In genomic region chr2:145905156-145905555, GRCm38 (mm10) we compare ENCODE assay signal across 12 mouse cellular contexts. TPM values are rescaled to one million over a fixed set of nuclear protein-coding genes. Genes with fewer than 3 reads are reported as not detected.
DNase-seq lines count a peak whose midpoint lies in the region; ATAC-seq and TF ChIP-seq lines count a peak whose summit lies in the region.
"Had no signal": no experiment of that assay in that cellular context is flagged by ENCODE, and none has a peak within 500 bp of the region (broad histone marks: within the 10 kb centered on the region; RNA-seq: fewer than 3 reads in every experiment).

No protein-coding gene starts in this region.

- no peak for TF ChIP-seq CTCF in E14TG2a.4 (conservative IDR thresholded peaks at IDR 0.05; ENCODE audit: low read length)

- no peaks in the 10 kb centered on the region for H3K27me3 ChIP-seq in embryonic facial prominence, embryonic 13.5 days
- H3K27me3 ChIP-seq in embryonic facial prominence, embryonic 10.5 days (replicated peaks; ENCODE audit: low read depth, poor library complexity, severe bottlenecking): no peaks in the 10 kb centered on the region
- no peaks in the 10 kb centered on the region for H3K27me3 ChIP-seq in limb, embryonic 12.5 days
- H3K27me3 ChIP-seq in limb, embryonic 10.5 days (ENCODE audit: low read depth, poor library complexity, severe bottlenecking): no peaks in the 10 kb centered on the region
- no peaks in the 10 kb centered on the region for H3K27me3 ChIP-seq in E14TG2a.4 (ENCODE audit: insufficient read depth, low read length)
- no peaks in the 10 kb centered on the region for H3K27me3 ChIP-seq in liver, embryonic 13.5 days
- H3K27me3 ChIP-seq in kidney, embryonic 14.5 days (ENCODE audit: control insufficient read depth, insufficient read depth, low read length): no peaks in the 10 kb centered on the region
- H3K27me3 ChIP-seq: liver, embryonic 15.5 days had no signal

- no peak overlapping the region for H3K4me3 ChIP-seq in embryonic facial prominence, embryonic 13.5 days
- no peak overlapping the region; the same call in 1 of the 2 replicates for H3K4me3 ChIP-seq in embryonic facial prominence, embryonic 10.5 days
- H3K4me3 ChIP-seq in limb, embryonic 12.5 days (replicated peaks): no peak overlapping the region
- no peak overlapping the region for H3K4me3 ChIP-seq in limb, embryonic 10.5 days
- H3K4me3 ChIP-seq in E14TG2a.4 (replicated peaks; ENCODE audit: low read length): peak overlapping the region; percentile 95
- no peak overlapping the region for H3K4me3 ChIP-seq in liver, embryonic 13.5 days (replicated peaks)
- no peak overlapping the region for H3K4me3 ChIP-seq in kidney, embryonic 14.5 days (ENCODE audit: low read length)

- no peak for DNase-seq in embryonic facial prominence, embryonic 10.5 days (ENCODE audit: low spot score)
- DNase-seq in limb, embryonic 10.5 days (ENCODE audit: low spot score): no peak
- no peak for DNase-seq in liver, embryonic 13.5 days
- DNase-seq in ovary, postnatal 36 days (ENCODE audit: low spot score): no peak
- DNase-seq: gastrocnemius, postnatal 10 days; thymus, postnatal 36 days had no signal

- no peaks in the 10 kb centered on the region for H3K9me3 ChIP-seq in embryonic facial prominence, embryonic 13.5 days
- no peaks in the 10 kb centered on the region for H3K9me3 ChIP-seq in embryonic facial prominence, embryonic 10.5 days
- no peaks in the 10 kb centered on the region for H3K9me3 ChIP-seq in limb, embryonic 12.5 days
- H3K9me3 ChIP-seq in limb, embryonic 10.5 days (replicated peaks): no peaks in the 10 kb centered on the region
- H3K9me3 ChIP-seq in E14TG2a.4 (ENCODE audit: low read length): no peaks in the 10 kb centered on the region
- no peaks in the 10 kb centered on the region for H3K9me3 ChIP-seq in liver, embryonic 13.5 days (replicated peaks)
- no peaks in the 10 kb centered on the region for H3K9me3 ChIP-seq in kidney, embryonic 14.5 days (ENCODE audit: control insufficient read depth, low read length)
- H3K9me3 ChIP-seq: liver, embryonic 15.5 days had no signal

- H3K36me3 ChIP-seq in embryonic facial prominence, embryonic 13.5 days: peaks cover 23% of the 10 kb centered on the region
- peaks cover 47% of the 10 kb centered on the region for H3K36me3 ChIP-seq in embryonic facial prominence, embryonic 10.5 days (replicated peaks)
- peaks cover 31% of the 10 kb centered on the region for H3K36me3 ChIP-seq in limb, embryonic 12.5 days
- peaks cover 40% of the 10 kb centered on the region for H3K36me3 ChIP-seq in limb, embryonic 10.5 days
- peaks cover 44% of the 10 kb centered on the region for H3K36me3 ChIP-seq in E14TG2a.4 (ENCODE audit: insufficient read depth, low read length)
- peaks cover 21% of the 10 kb centered on the region for H3K36me3 ChIP-seq in liver, embryonic 13.5 days
- peaks cover 17% of the 10 kb centered on the region for H3K36me3 ChIP-seq in kidney, embryonic 14.5 days (ENCODE audit: control insufficient read depth, insufficient read depth, low read length)

- H3K27ac ChIP-seq in embryonic facial prominence, embryonic 13.5 days: no peak overlapping the region
- H3K27ac ChIP-seq in embryonic facial prominence, embryonic 10.5 days (replicated peaks): no peak overlapping the region
- H3K27ac ChIP-seq in limb, embryonic 12.5 days: no peak overlapping the region
- H3K27ac ChIP-seq in limb, embryonic 10.5 days: no peak overlapping the region
- no peak overlapping the region for H3K27ac ChIP-seq in liver, embryonic 13.5 days
- H3K27ac ChIP-seq in kidney, embryonic 14.5 days (ENCODE audit: low read depth, low read length): no peak overlapping the region
- H3K27ac ChIP-seq: liver, embryonic 15.5 days had no signal

- peak overlapping the region; percentile 70; the same call in 1 of the 2 replicates for H3K4me2 ChIP-seq in embryonic facial prominence, embryonic 13.5 days
- peak overlapping the region; percentile 62; the same call in 1 of the 2 replicates for H3K4me2 ChIP-seq in limb, embryonic 12.5 days
- peak overlapping the region; percentile 73; the same call in 1 of the 2 replicates for H3K4me2 ChIP-seq in liver, embryonic 13.5 days
- H3K4me2 ChIP-seq in kidney, embryonic 14.5 days (replicated peaks; ENCODE audit: low read depth, low read length): no peak overlapping the region

- no peak for ATAC-seq in embryonic facial prominence, embryonic 13.5 days (ENCODE audit: insufficient number of reproducible peaks, insufficient read depth, low FRiP score, low TSS enrichment, low read depth)
- no peak for ATAC-seq in limb, embryonic 12.5 days (ENCODE audit: insufficient number of reproducible peaks, insufficient read depth, low FRiP score, low TSS enrichment, low read depth)
- ATAC-seq in liver, embryonic 13.5 days (ENCODE audit: low read depth): no peak
- ATAC-seq in kidney, embryonic 14.5 days (ENCODE audit: low FRiP score, low TSS enrichment): no peak

- H3K4me1 ChIP-seq in embryonic facial prominence, embryonic 13.5 days: peaks cover 20% of the 10 kb centered on the region
- peaks cover 24% of the 10 kb centered on the region for H3K4me1 ChIP-seq in embryonic facial prominence, embryonic 10.5 days
- H3K4me1 ChIP-seq in limb, embryonic 12.5 days (replicated peaks): peaks cover 16% of the 10 kb centered on the region
- peaks cover 20% of the 10 kb centered on the region for H3K4me1 ChIP-seq in limb, embryonic 10.5 days
- H3K4me1 ChIP-seq in E14TG2a.4 (replicated peaks; ENCODE audit: low read depth, low read length): peaks cover 60% of the 10 kb centered on the region
- H3K4me1 ChIP-seq in liver, embryonic 13.5 days (replicated peaks): peaks cover 25% of the 10 kb centered on the region
- peaks cover 8% of the 10 kb centered on the region; the same call in 1 of the 2 replicates for H3K4me1 ChIP-seq in kidney, embryonic 14.5 days (ENCODE audit: control insufficient read depth, insufficient read depth, low read length)

- H3K9ac ChIP-seq in embryonic facial prominence, embryonic 13.5 days: no peak overlapping the region
- H3K9ac ChIP-seq in limb, embryonic 12.5 days (replicated peaks): no peak overlapping the region
- H3K9ac ChIP-seq in liver, embryonic 13.5 days: no peak overlapping the region
- H3K9ac ChIP-seq in kidney, embryonic 14.5 days (ENCODE audit: low read depth, low read length): no peak overlapping the region
- H3K9ac ChIP-seq: liver, embryonic 15.5 days had no signal

- WGBS in embryonic facial prominence, embryonic 13.5 days: 85% methylated on average over 6 of the region's 6 CpGs
- 88% methylated on average over 6 of the region's 6 CpGs for WGBS in embryonic facial prominence, embryonic 10.5 days
- 82% methylated on average over 6 of the region's 6 CpGs for WGBS in limb, embryonic 12.5 days
- 85% methylated on average over 6 of the region's 6 CpGs for WGBS in limb, embryonic 10.5 days
- WGBS in liver, embryonic 13.5 days (ENCODE audit: insufficient replicate concordance): 69% methylated on average over 6 of the region's 6 CpGs
- 83% methylated on average over 6 of the region's 6 CpGs for WGBS in kidney, embryonic 14.5 days

RNA-seq across cellular contexts. Expression of gene Naa20, which starts 3.3 kb away (rescaled TPM):
- 168 and 193 TPM in 2 replicates for polyA plus RNA-seq in embryonic facial prominence, embryonic 13.5 days (2015; fragmentation: Nextera tagmentation; extraction: Ambion mirVana)
- 160 and 162 TPM in 2 replicates for polyA plus RNA-seq in embryonic facial prominence, embryonic 10.5 days (2016; fragmentation: Nextera tagmentation; extraction: Ambion mirVana)
- polyA plus RNA-seq in limb, embryonic 12.5 days (2016; fragmentation: Nextera tagmentation; extraction: Ambion mirVana): 156 and 160 TPM in 2 replicates
- polyA plus RNA-seq in limb, embryonic 10.5 days (2016; fragmentation: Nextera tagmentation; extraction: Ambion mirVana): 152 and 153 TPM in 2 replicates
- 76.7 and 82.1 TPM in 2 replicates for polyA plus RNA-seq in liver, embryonic 13.5 days (2015; fragmentation: Nextera tagmentation; extraction: Ambion mirVana)
- polyA plus RNA-seq in kidney, embryonic 14.5 days (2014; fragmentation: Nextera tagmentation; extraction: Ambion mirVana): 205 and 206 TPM in 2 replicates

RNA-seq across cellular contexts. Expression of gene Cfap61, which starts 29.4 kb away (rescaled TPM):
- 0.31 and 0.78 TPM in 2 replicates for polyA plus RNA-seq in embryonic facial prominence, embryonic 13.5 days (2015; fragmentation: Nextera tagmentation; extraction: Ambion mirVana)
- polyA plus RNA-seq in embryonic facial prominence, embryonic 10.5 days (2016; fragmentation: Nextera tagmentation; extraction: Ambion mirVana): 0.93 and 0.98 TPM in 2 replicates
- 0.21 and 1.2 TPM in 2 replicates for polyA plus RNA-seq in limb, embryonic 12.5 days (2016; fragmentation: Nextera tagmentation; extraction: Ambion mirVana)
- 0.28 and 0.88 TPM in 2 replicates for polyA plus RNA-seq in limb, embryonic 10.5 days (2016; fragmentation: Nextera tagmentation; extraction: Ambion mirVana)
- 0.10 and 0.17 TPM in 2 replicates for polyA plus RNA-seq in liver, embryonic 13.5 days (2015; fragmentation: Nextera tagmentation; extraction: Ambion mirVana)
- 0.49 and 0.73 TPM in 2 replicates for polyA plus RNA-seq in kidney, embryonic 14.5 days (2014; fragmentation: Nextera tagmentation; extraction: Ambion mirVana)
- polyA plus RNA-seq: erythroblast, embryonic 14.5 days; liver, embryonic 15.5 days had no signal

RNA-seq across cellular contexts. Expression of gene Crnkl1, which starts 29.7 kb away (rescaled TPM):
- polyA plus RNA-seq in embryonic facial prominence, embryonic 13.5 days (2015; fragmentation: Nextera tagmentation; extraction: Ambion mirVana): 33.8 and 34.8 TPM in 2 replicates
- polyA plus RNA-seq in embryonic facial prominence, embryonic 10.5 days (2016; fragmentation: Nextera tagmentation; extraction: Ambion mirVana): 37.7 and 38.9 TPM in 2 replicates
- 36.1 and 38.4 TPM in 2 replicates for polyA plus RNA-seq in limb, embryonic 12.5 days (2016; fragmentation: Nextera tagmentation; extraction: Ambion mirVana)
- polyA plus RNA-seq in limb, embryonic 10.5 days (2016; fragmentation: Nextera tagmentation; extraction: Ambion mirVana): 33.6 and 38.9 TPM in 2 replicates
- polyA plus RNA-seq in liver, embryonic 13.5 days (2015; fragmentation: Nextera tagmentation; extraction: Ambion mirVana): 21.4 and 25.4 TPM in 2 replicates
- polyA plus RNA-seq in kidney, embryonic 14.5 days (2014; fragmentation: Nextera tagmentation; extraction: Ambion mirVana): 28.7 and 31.9 TPM in 2 replicates
